Mouse (Mus musculus) liver, adult 2 months (tissue): ENCODE measurements around the gene Abl1. TPM values are rescaled to one million over a fixed set of nuclear protein-coding genes. Genes with fewer than 3 reads are reported as not detected.
A peak's percentile ranks its signal among the peaks of the same experiment; 100 is the strongest.

Experiments
- DNase-seq: peaks from one replicate; pipeline ENCODE4 v3.0.0-alpha.2; 2011; ENCODE audit warnings: low read depth, low spot score; ENCODE audit errors: extremely low read depth
- H3K27ac ChIP-seq: fragments of 200-500 bp; replicated peaks from 2 replicates; pipeline ENCODE4 v1.5.1; 2012; ENCODE audit warnings: low read depth, mild to moderate bottlenecking, control low read depth, inconsistent platforms, low read length; ENCODE audit not compliant: insufficient read depth
- H3K27me3 ChIP-seq: fragments of 200-500 bp; 2 replicates; pipeline ENCODE4 v1.6.1; 2012; ENCODE audit warnings: mild to moderate bottlenecking, moderate library complexity, low read length, inconsistent platforms; ENCODE audit not compliant: control insufficient read depth, insufficient read depth
- H3K36me3 ChIP-seq: fragments of 200-500 bp; 2 replicates; pipeline ENCODE4 v1.6.1; 2012; ENCODE audit warnings: low read length, inconsistent platforms; ENCODE audit not compliant: control insufficient read depth, insufficient read depth
- H3K4me1 ChIP-seq: fragments of 200-500 bp; 2 replicates; pipeline ENCODE4 v1.6.1; 2011; ENCODE audit warnings: low read length; ENCODE audit not compliant: control insufficient read depth, insufficient read depth
- H3K4me3 ChIP-seq: fragments of 200-500 bp; 2 replicates; pipeline ENCODE4 v1.5.1; 2011; ENCODE audit warnings: low read depth, mild to moderate bottlenecking, control low read depth, low read length, moderate library complexity; ENCODE audit not compliant: insufficient read depth
- H3K79me2 ChIP-seq: fragments of 200-500 bp; 2 replicates; pipeline ENCODE4 v1.6.1; 2012; ENCODE audit warnings: inconsistent platforms, mild to moderate bottlenecking, low read length, moderate library complexity; ENCODE audit not compliant: control insufficient read depth, insufficient read depth
- H3K9ac ChIP-seq: fragments of 200-500 bp; 2 replicates; pipeline ENCODE4 v1.6.1; 2012; ENCODE audit warnings: low read depth, mild to moderate bottlenecking, control low read depth, inconsistent platforms, low read length
- CTCF ChIP-seq: fragments of 200-500 bp; IDR thresholded peaks from 2 replicates; pipeline ENCODE4 v1.5.1; 2011; ENCODE audit warnings: low read depth, low read length, control low read depth
- POLR2A ChIP-seq: fragments of 200-500 bp; IDR thresholded peaks from 2 replicates; pipeline ENCODE4 v1.6.1; 2011; ENCODE audit warnings: low read length, control low read depth; ENCODE audit not compliant: insufficient read depth; ENCODE audit errors: extremely low read depth
- WGBS: fragments of 180-500 bp; shearing (Covaris S2); methylation state at CpG from one replicate; pipeline ENCODE4 v1.1.7; 2018; 5-methylcytosine and 5-hydroxymethylcytosine counted together
- polyA plus RNA-seq: library from polyadenylated mRNA; depleted of rRNA; stranded (reverse); fragments of >200 nt; gene quantifications from 2 replicates; pipeline ENCODE4 v1.2.3, GENCODE M21; 2012
- total RNA-seq: library from RNA; depleted of rRNA; stranded (reverse); fragments of >200 nt; gene quantifications from 2 replicates; pipeline ENCODE4 v1.2.3, GENCODE M21; 2014

Abl1 gene
- total and polyA plus RNA-seq, 2 experiments = 13.9 to 14.1 TPM

GRCm38 (mm10) chr2:31809358-31809740 is 121.2 kb downstream of the Abl1 start:
- no peak overlapping the region for H3K4me3 ChIP-seq
- WGBS = 63% methylated on average over 2 of the region's 2 CpGs
- H3K4me1 ChIP-seq = no peaks in the 10 kb centered on the region
- TF ChIP-seq POLR2A (no peak), CTCF (no peak)
- H3K79me2 ChIP-seq = no peaks in the 10 kb centered on the region
- DNase-seq = no peak
- no peaks in the 10 kb centered on the region for H3K36me3 ChIP-seq
- H3K27ac ChIP-seq = no peak overlapping the region
- no peaks in the 10 kb centered on the region for H3K27me3 ChIP-seq
- H3K9ac ChIP-seq = no peak overlapping the region

- no peak within 1 kb of the TSS for H3K4me3 ChIP-seq
- TF ChIP-seq CTCF = no peak
- no peak for TF ChIP-seq POLR2A
These were observed 122.3 kb downstream of the Abl1 start, which contains the start of gene Qrfp for GRCm38 (mm10) chr2:31810444-31810843. Qrfp (minus strand) TSS chr2:31810580.

GRCm38 (mm10) chr2:31811086-31811958 is 123.1 kb downstream of the Abl1 start:
- Histone ChIP-seq H3K4me1 (no peaks in the 10 kb centered on the region), H3K27me3 (no peaks in the 10 kb centered on the region), H3K9ac (no peak overlapping the region), H3K27ac (no peak overlapping the region), H3K4me3 (no peak overlapping the region), H3K36me3 (no peaks in the 10 kb centered on the region), H3K79me2 (no peaks in the 10 kb centered on the region)
- 82% methylated on average over 14 of the region's 14 CpGs for WGBS
- TF ChIP-seq CTCF (no peak), POLR2A (no peak)
- no peak for DNase-seq

More at GRCm38 (mm10) chr2:31810444-31810843, 122.3 kb downstream of the Abl1 start, which contains the start of gene Qrfp:
- H3K4me1 ChIP-seq = no peaks in the 10 kb centered on the region
- H3K27ac ChIP-seq = no peak within 1 kb of the TSS
- 56% methylated on average over 12 of the region's 12 CpGs for WGBS
- no peaks in the 10 kb centered on the region for H3K36me3 ChIP-seq
- no peak within 1 kb of the TSS for H3K9ac ChIP-seq
- H3K79me2 ChIP-seq = no peaks in the 10 kb centered on the region
- DNase-seq = no peak
- no peaks in the 10 kb centered on the region for H3K27me3 ChIP-seq

DNA sequence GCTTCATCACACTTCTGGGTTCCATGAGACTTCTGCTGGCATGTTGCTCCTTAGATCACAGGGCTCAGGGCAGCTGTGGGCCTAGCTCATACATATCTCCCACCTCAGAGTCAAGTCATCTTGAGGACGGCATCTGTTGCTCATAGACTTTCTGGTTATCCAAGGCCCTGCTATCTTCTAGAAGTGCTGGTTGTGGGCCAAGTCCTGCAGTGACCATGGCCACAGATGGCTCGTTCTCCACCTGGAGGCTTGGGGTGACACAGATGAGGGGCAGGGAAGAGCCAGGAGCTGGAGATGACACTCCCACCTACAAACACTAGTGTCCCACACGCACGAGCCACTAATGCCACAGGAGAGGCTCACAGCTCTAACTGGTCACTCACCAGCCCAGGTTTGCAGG is 125.5 kb downstream of the Abl1 start:
- no peak overlapping the region for H3K27ac ChIP-seq
- no peaks in the 10 kb centered on the region for H3K36me3 ChIP-seq
- no peaks in the 10 kb centered on the region for H3K27me3 ChIP-seq
- no peaks in the 10 kb centered on the region for H3K79me2 ChIP-seq
- WGBS = 81% methylated on average over 4 of the region's 4 CpGs
- TF ChIP-seq CTCF (no peak), POLR2A (no peak)
- no peak overlapping the region for H3K4me3 ChIP-seq
- H3K9ac ChIP-seq = no peak overlapping the region
- H3K4me1 ChIP-seq = no peaks in the 10 kb centered on the region
- DNase-seq = no peak

GRCm38 (mm10) chr2:31814699-31815098 is 126.5 kb downstream of the Abl1 start:
- H3K27ac ChIP-seq = no peak overlapping the region
- no peaks in the 10 kb centered on the region for H3K27me3 ChIP-seq
- TF ChIP-seq POLR2A = no peak
- TF ChIP-seq CTCF = no peak
- H3K79me2 ChIP-seq = no peaks in the 10 kb centered on the region
- H3K9ac ChIP-seq = no peak overlapping the region
- H3K4me3 ChIP-seq = no peak overlapping the region
- DNase-seq = no peak
- H3K36me3 ChIP-seq = no peaks in the 10 kb centered on the region
- 68% methylated on average over 7 of the region's 7 CpGs for WGBS
- H3K4me1 ChIP-seq = no peaks in the 10 kb centered on the region

GRCm38 (mm10) chr2:31815367-31815766 is 127.2 kb downstream of the Abl1 start:
- TF ChIP-seq CTCF = peak; percentile 87
- no peak for TF ChIP-seq POLR2A
- no peaks in the 10 kb centered on the region for H3K27me3 ChIP-seq
- DNase-seq = peak; percentile 36

More at GRCm38 (mm10) chr2:31815367-31815766, 127.2 kb downstream of the Abl1 start:
- 29% methylated on average over 5 of the region's 5 CpGs for WGBS
- H3K27ac ChIP-seq = no peak overlapping the region
- H3K4me1 ChIP-seq = no peaks in the 10 kb centered on the region
- no peaks in the 10 kb centered on the region for H3K36me3 ChIP-seq
- H3K4me3 ChIP-seq = no peak overlapping the region
- H3K79me2 ChIP-seq = no peaks in the 10 kb centered on the region
- H3K9ac ChIP-seq = no peak overlapping the region
